Mouse (Mus musculus) cortical plate, adult 2 months (tissue): ENCODE data around the gene Casp7.

Source experiments
- CTCF ChIP-seq: fragments of 200-500 bp; IDR thresholded peaks from 2 replicates; pipeline ENCODE4 v1.5.1; 2011; ENCODE audit warnings: mild to moderate bottlenecking, control low read depth, low read length; ENCODE audit not compliant: insufficient read depth; ENCODE audit errors: extremely low read depth
- POLR2A ChIP-seq: fragments of 200-500 bp; IDR thresholded peaks from 2 replicates; pipeline ENCODE4 v1.6.1; 2011; ENCODE audit warnings: mild to moderate bottlenecking, low read length, control low read depth; ENCODE audit not compliant: insufficient read depth; ENCODE audit errors: extremely low read depth

GRCm38 (mm10) chr19:56454862-56455261, 57.9 kb downstream of the Casp7 start:
- TF ChIP-seq POLR2A (no peak), CTCF (no peak)
